Mouse (Mus musculus) embryo, embryonic 10.5 days (tissue): ENCODE data around the gene Itgb5.
A peak's percentile ranks its signal among the peaks of the same experiment; 100 is the strongest.

Experiments
- DNase-seq: peaks from one replicate; pipeline ENCODE4 v3.0.0-alpha.2; 2015; ENCODE audit warnings: low spot score

Gene Itgb5

GRCm38 (mm10) chr16:33832728-33833428 is 3.4 kb downstream of the Itgb5 start:
- DNase-seq, result peak; percentile 67

- no peak for DNase-seq
Measured at GRCm38 (mm10) chr16:33833429-33833753, 3.9 kb downstream of the Itgb5 start.

GRCm38 (mm10) chr16:33833781-33834482 is 4.5 kb downstream of the Itgb5 start:
- DNase-seq, result peak; percentile 81

- no peak for DNase-seq
Measured at GRCm38 (mm10) chr16:33836676-33837075, 7.2 kb downstream of the Itgb5 start.

- no peak for DNase-seq
Measured at GRCm38 (mm10) chr16:33837191-33837590, 7.7 kb downstream of the Itgb5 start.

GRCm38 (mm10) chr16:33840616-33841015 is 11.2 kb downstream of the Itgb5 start:
- DNase-seq, result no peak

- peak; percentile 27 for DNase-seq
Measured at GRCm38 (mm10) chr16:33842081-33842880, 12.8 kb downstream of the Itgb5 start.

- no peak for DNase-seq
Measured at GRCm38 (mm10) chr16:33844150-33844611, 14.7 kb downstream of the Itgb5 start.

- no peak for DNase-seq
Measured at GRCm38 (mm10) chr16:33844866-33845265, 15.4 kb downstream of the Itgb5 start.

GRCm38 (mm10) chr16:33853271-33853670 is 23.8 kb downstream of the Itgb5 start:
- DNase-seq, result no peak

GRCm38 (mm10) chr16:33858766-33859165 is 29.3 kb downstream of the Itgb5 start:
- DNase-seq, result no peak

GRCm38 (mm10) chr16:33859380-33859779 is 29.9 kb downstream of the Itgb5 start:
- DNase-seq, result no peak

GRCm38 (mm10) chr16:33859988-33860700 is 30.7 kb downstream of the Itgb5 start:
- no peak for DNase-seq

- DNase-seq, result no peak
Measured at GRCm38 (mm10) chr16:33862406-33862805, 32.9 kb downstream of the Itgb5 start.

- no peak for DNase-seq
Measured at GRCm38 (mm10) chr16:33863208-33863751, 33.8 kb downstream of the Itgb5 start.

- DNase-seq, result no peak
Measured at GRCm38 (mm10) chr16:33870224-33870785, 40.8 kb downstream of the Itgb5 start.

- no peak for DNase-seq
Measured at GRCm38 (mm10) chr16:33870988-33871758, 41.7 kb downstream of the Itgb5 start.

GRCm38 (mm10) chr16:33871865-33872443 is 42.5 kb downstream of the Itgb5 start:
- no peak for DNase-seq

GRCm38 (mm10) chr16:33873282-33873681 is 43.8 kb downstream of the Itgb5 start:
- no peak for DNase-seq

GRCm38 (mm10) chr16:33878041-33878783 is 48.7 kb downstream of the Itgb5 start:
- DNase-seq, result no peak
